Mouse (Mus musculus) kidney, postnatal 14 days (tissue): ENCODE measurements around the gene Cldn4.
A peak's percentile ranks its signal among the peaks of the same experiment; 100 is the strongest.
"Not testable (repeated sequence)": the region's sequence is repeated elsewhere in the genome, so short reads cannot be mapped to it uniquely, and the experiment has no call there.

Experiments used
- DNase-seq: peaks from one replicate; pipeline ENCODE4 v3.0.0; 2022; ENCODE audit warnings: mixed read lengths

Gene Cldn4

GRCm38 (mm10) chr5:134946857-134947255 lies at the start of gene Cldn4:
TSS of gene Cldn4 (minus strand) at chr5:134946934.
- DNase-seq, result peak; percentile 68

- DNase-seq, result no peak
Observed at GRCm38 (mm10) chr5:134992566-134992965, 45.8 kb upstream of the Cldn4 start.

GRCm38 (mm10) chr5:134989741-134990140 lies 43.0 kb upstream of the Cldn4 start:
- no peak for DNase-seq

- no peak for DNase-seq
Observed at GRCm38 (mm10) chr5:134989166-134989565, 42.4 kb upstream of the Cldn4 start.

GRCm38 (mm10) chr5:134986298-134987268 lies 39.8 kb upstream of the Cldn4 start:
- no peak for DNase-seq

- peak; percentile 80 for DNase-seq
Observed at GRCm38 (mm10) chr5:134985633-134986297, 39.0 kb upstream of the Cldn4 start, which contains the start of gene Cldn3. TSS of gene Cldn3 (plus strand) at chr5:134986214.

GRCm38 (mm10) chr5:134983771-134984170 lies 37.0 kb upstream of the Cldn4 start:
- DNase-seq, result no peak

- DNase-seq, result no peak
Observed at GRCm38 (mm10) chr5:134983111-134983510, 36.4 kb upstream of the Cldn4 start.

GRCm38 (mm10) chr5:134981149-134981548 lies 34.4 kb upstream of the Cldn4 start:
- DNase-seq, result no peak

- no peak for DNase-seq
Observed at GRCm38 (mm10) chr5:134977837-134978236, 31.1 kb upstream of the Cldn4 start.

- DNase-seq, result no peak
Observed at GRCm38 (mm10) chr5:134976577-134977250, 30.0 kb upstream of the Cldn4 start.

GRCm38 (mm10) chr5:134976164-134976563 lies 29.4 kb upstream of the Cldn4 start:
- DNase-seq, result no peak

GRCm38 (mm10) chr5:134974921-134975320 lies 28.2 kb upstream of the Cldn4 start:
- no peak for DNase-seq

- DNase-seq, result no peak
Observed at GRCm38 (mm10) chr5:134974294-134974693, 27.6 kb upstream of the Cldn4 start.

GRCm38 (mm10) chr5:134973526-134973925 lies 26.8 kb upstream of the Cldn4 start:
- no peak for DNase-seq

- DNase-seq, result no peak
Observed at GRCm38 (mm10) chr5:134973081-134973480, 26.3 kb upstream of the Cldn4 start.

GRCm38 (mm10) chr5:134970671-134971070 lies 23.9 kb upstream of the Cldn4 start:
- DNase-seq, result no peak

- DNase-seq, result no peak
Observed at GRCm38 (mm10) chr5:134967164-134967944, 20.6 kb upstream of the Cldn4 start.

GRCm38 (mm10) chr5:134965852-134966821 lies 19.4 kb upstream of the Cldn4 start:
- peak; percentile 63 for DNase-seq

GRCm38 (mm10) chr5:134965473-134965851 lies 18.7 kb upstream of the Cldn4 start:
- peak; percentile 83 for DNase-seq

- DNase-seq, result not testable (repeated sequence)
Observed at GRCm38 (mm10) chr5:134964655-134965054, 17.9 kb upstream of the Cldn4 start.
